Mouse (Mus musculus) heart, embryonic 16.5 days (tissue): ENCODE data around the gene Ctns. TPM values are rescaled to one million over a fixed set of nuclear protein-coding genes. Genes with fewer than 3 reads are reported as not detected.

Experiments
- ATAC-seq: fragments of 200-750 bp; cut with Nextera tagmentation; replicated peaks from 2 replicates; pipeline ENCODE4 v1.8.0; 2017; ENCODE audit warnings: moderate number of reproducible peaks; ENCODE audit not compliant: insufficient read depth, low FRiP score; ENCODE audit errors: extremely low read depth
- H3K27ac ChIP-seq: fragments of 300-500 bp; sonication (generic); 2 replicates; pipeline ENCODE4 v1.5.1; 2014; ENCODE audit warnings: mild to moderate bottlenecking, low read length, control low read depth, moderate library complexity
- H3K27me3 ChIP-seq: fragments of 300-500 bp; sonication (generic); 2 replicates; pipeline ENCODE4 v1.6.1; 2014; ENCODE audit warnings: low read length, mixed read lengths; ENCODE audit not compliant: control insufficient read depth, insufficient read depth
- H3K36me3 ChIP-seq: fragments of 300-500 bp; sonication (generic); 2 replicates; pipeline ENCODE4 v1.6.1; 2014; ENCODE audit not compliant: control insufficient read depth, insufficient read depth
- H3K4me1 ChIP-seq: fragments of 300-500 bp; sonication (generic); 2 replicates; pipeline ENCODE4 v1.6.1; 2014; ENCODE audit warnings: low read length, mixed read lengths; ENCODE audit not compliant: control insufficient read depth, insufficient read depth
- H3K4me2 ChIP-seq: fragments of 300-500 bp; sonication (generic); 2 replicates; pipeline ENCODE4 v1.6.1; 2014; ENCODE audit warnings: low read depth, mild to moderate bottlenecking, control low read depth, low read length
- H3K4me3 ChIP-seq: fragments of 300-500 bp; sonication (generic); 2 replicates; pipeline ENCODE4 v1.5.1; 2014; ENCODE audit warnings: mild to moderate bottlenecking, control low read depth, low read length
- H3K9ac ChIP-seq: fragments of 300-500 bp; sonication (generic); 2 replicates; pipeline ENCODE4 v1.6.1; 2014; ENCODE audit warnings: low read length, control low read depth
- H3K9me3 ChIP-seq: fragments of 300-500 bp; sonication (generic); replicated peaks from 2 replicates; pipeline ENCODE4 v1.6.1; 2016; ENCODE audit warnings: low read length; ENCODE audit not compliant: control insufficient read depth
- WGBS: fragments of 180-500 bp; shearing (Covaris S2); extraction: QIAGEN DNeasy Blood & Tissue Kit; methylation state at CpG from one replicate; pipeline ENCODE4 v1.1.7; 2014; 5-methylcytosine and 5-hydroxymethylcytosine counted together
- polyA plus RNA-seq: library from polyadenylated mRNA; unstranded; fragments of >200 nt; fragmentation: Nextera tagmentation; extraction: Ambion mirVana; gene quantifications from 2 replicates; pipeline ENCODE4 v1.2.1, GENCODE M21; 2015

The Ctns gene
- polyA plus RNA-seq, 1 experiment from 2014 or later, result 15.3 TPM

DNA sequence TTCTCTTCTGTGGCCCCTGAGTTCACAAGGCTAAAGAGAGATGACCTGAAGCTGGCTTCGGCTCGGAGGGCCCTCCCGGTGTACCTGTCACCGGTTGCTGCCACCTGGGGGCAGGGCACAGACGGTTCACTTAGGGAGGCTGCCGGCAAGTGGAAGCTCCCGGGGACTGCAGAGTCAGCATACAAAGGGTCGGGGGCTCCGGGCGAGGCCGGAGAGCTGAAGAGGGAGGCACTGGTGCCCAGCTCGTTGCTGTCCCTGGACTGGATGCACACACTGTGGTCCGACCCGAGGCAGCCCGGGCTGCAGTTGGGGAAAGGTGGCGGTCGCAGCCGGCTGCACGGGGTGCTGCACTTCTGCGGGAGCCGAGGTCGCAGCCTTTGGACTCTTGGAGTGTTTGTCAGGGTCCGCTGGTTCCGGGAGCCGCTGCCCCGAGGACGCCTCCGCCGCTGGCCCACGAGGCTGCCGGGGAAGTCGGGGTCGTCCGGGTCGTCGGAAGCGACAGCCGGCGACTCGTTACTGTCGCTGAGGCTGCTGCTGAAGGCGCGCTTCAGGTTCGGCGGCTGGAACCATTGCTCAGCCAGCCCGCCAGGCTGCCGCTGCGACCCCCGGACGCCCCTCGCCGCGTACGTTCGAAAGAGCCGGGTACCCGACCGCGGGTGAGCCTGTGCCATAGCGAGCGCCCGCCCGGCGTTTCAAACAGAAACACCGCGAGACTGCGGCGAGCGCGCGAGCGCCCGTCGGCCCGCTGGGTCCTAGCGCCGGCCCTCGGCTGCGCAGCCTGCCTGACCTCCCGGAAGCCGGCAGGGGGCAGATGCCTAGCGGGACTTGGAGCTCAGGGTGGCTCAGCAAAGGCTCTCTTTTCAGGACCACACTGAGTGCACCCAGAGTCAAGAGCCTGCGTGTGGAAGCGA is 61.0 kb downstream of the Ctns start, which contains the start of gene Haspin:
TSS of gene Haspin (minus strand) at position 704 of the 911 bp plus-strand sequence.
- Histone ChIP-seq H3K9ac (peak within 1 kb of the TSS; percentile 82), H3K9me3 (no peaks in the 10 kb centered on the region), H3K27me3 (no peaks in the 10 kb centered on the region), H3K27ac (peak within 1 kb of the TSS; percentile 30; the same call in 1 of the 2 replicates), H3K4me1 (peaks cover 26% of the 10 kb centered on the region), H3K36me3 (0 out of 2 replicates have a peak, but pooled peaks cover 5% of the 10 kb centered on the region), H3K4me2 (peak within 1 kb of the TSS; percentile 81), H3K4me3 (peak within 1 kb of the TSS; percentile 79)
- peak; percentile 91 for ATAC-seq
- WGBS, result under 1% methylated on average over 84 of the region's 84 CpGs

DNA sequence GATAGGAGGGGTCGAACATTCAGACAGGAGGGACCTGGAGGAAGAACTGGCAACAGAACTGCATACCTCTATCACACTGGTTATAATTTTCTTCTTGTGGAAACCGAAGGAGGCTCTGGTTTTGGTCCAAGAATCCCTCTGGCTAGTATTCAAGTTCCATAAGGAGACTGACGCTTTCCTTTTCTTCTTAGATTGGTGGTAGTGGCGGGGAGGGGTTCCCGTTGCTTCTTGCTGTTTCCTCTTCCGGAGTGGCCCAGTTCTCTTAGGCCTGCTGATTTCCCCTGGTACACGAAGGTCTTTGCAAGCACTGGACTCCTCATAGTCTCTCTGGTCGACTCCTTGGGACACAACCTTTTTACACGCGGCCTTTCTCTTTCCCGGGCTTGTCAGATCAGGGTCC is 61.7 kb downstream of the Ctns start:
- Histone ChIP-seq H3K27ac (peak overlapping the region; percentile 30; the same call in 1 of the 2 replicates), H3K36me3 (peaks cover 7% of the 10 kb centered on the region; the same call in 1 of the 2 replicates), H3K9ac (peak overlapping the region; percentile 82), H3K4me3 (peak overlapping the region; percentile 79), H3K27me3 (no peaks in the 10 kb centered on the region), H3K4me2 (peak overlapping the region; percentile 81), H3K9me3 (no peaks in the 10 kb centered on the region), H3K4me1 (peaks cover 26% of the 10 kb centered on the region)
- WGBS, result 20% methylated on average over 11 of the region's 11 CpGs
- no peak for ATAC-seq

GRCm38 (mm10) chr11:73136587-73136986 is 62.3 kb downstream of the Ctns start:
- Histone ChIP-seq H3K27me3 (no peaks in the 10 kb centered on the region), H3K4me3 (peak overlapping the region; percentile 79), H3K9ac (peak overlapping the region; percentile 82), H3K27ac (no peak overlapping the region), H3K4me2 (peak overlapping the region; percentile 81), H3K4me1 (peaks cover 26% of the 10 kb centered on the region), H3K36me3 (peaks cover 7% of the 10 kb centered on the region; the same call in 1 of the 2 replicates), H3K9me3 (no peaks in the 10 kb centered on the region)
- WGBS, result 59% methylated on average over 6 of the region's 6 CpGs
- ATAC-seq, result no peak

DNA sequence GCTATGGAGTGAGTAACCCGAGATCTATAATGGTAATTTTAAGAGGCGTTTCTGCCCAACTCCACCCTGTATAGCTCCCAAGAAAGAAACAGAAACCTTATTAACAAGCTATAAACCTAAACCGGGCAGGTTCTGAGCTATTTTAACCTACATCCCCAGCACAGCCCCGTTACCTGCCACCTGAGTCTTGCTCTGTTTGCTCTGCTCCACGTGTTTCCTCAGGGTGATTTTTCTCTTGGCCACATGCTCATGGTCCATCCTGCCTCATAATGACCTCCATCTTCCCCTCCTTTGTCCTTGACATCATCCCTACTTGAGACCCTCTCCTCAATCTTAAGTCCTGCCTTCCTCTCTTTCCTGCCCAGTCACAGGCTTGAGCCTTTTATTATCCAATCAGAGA is 64.6 kb downstream of the Ctns start:
- H3K4me1 ChIP-seq, result peaks cover 26% of the 10 kb centered on the region
- no peak overlapping the region for H3K27ac ChIP-seq
- no peak overlapping the region for H3K4me3 ChIP-seq
- H3K4me2 ChIP-seq, result peak overlapping the region; percentile 28
- H3K9ac ChIP-seq, result no peak overlapping the region
- peaks cover 7% of the 10 kb centered on the region; the same call in 1 of the 2 replicates for H3K36me3 ChIP-seq
- H3K27me3 ChIP-seq, result no peaks in the 10 kb centered on the region
- 88% methylated on average over 5 of the region's 5 CpGs for WGBS
- ATAC-seq, result no peak
- no peaks in the 10 kb centered on the region for H3K9me3 ChIP-seq

Other genes starting within 250 kb of the Ctns start
- 9.0 and 14.9 TPM in 2 replicates for gene Atp2a3, start 237.9 kb downstream of the Ctns start, polyA plus RNA-seq
- gene P2rx1, start 199.9 kb downstream of the Ctns start, polyA plus RNA-seq, result 3.0 and 5.6 TPM in 2 replicates
- 3.4 and 3.7 TPM in 2 replicates for gene Camkk1, start 180.0 kb downstream of the Ctns start, polyA plus RNA-seq
- gene Ncbp3, start 151.3 kb downstream of the Ctns start, polyA plus RNA-seq, result 10.1 and 11.5 TPM in 2 replicates
- 1.4 and 2.2 TPM in 2 replicates for gene Itgae, start 108.5 kb downstream of the Ctns start, polyA plus RNA-seq
- 12.0 and 13.6 TPM in 2 replicates for gene Haspin, start 60.7 kb downstream of the Ctns start, polyA plus RNA-seq
- gene P2rx5, start 38.6 kb downstream of the Ctns start, polyA plus RNA-seq, result 2.2 and 2.9 TPM in 2 replicates
- gene Emc6, start 22.0 kb downstream of the Ctns start, polyA plus RNA-seq, result 105 and 113 TPM in 2 replicates
- gene Tax1bp3, start 22.0 kb downstream of the Ctns start, polyA plus RNA-seq, result 237 and 257 TPM in 2 replicates
- gene Shpk, start 418 bp upstream of the Ctns start, polyA plus RNA-seq, result 0.86 and 1.00 TPM in 2 replicates
- gene Trpv1, start 35.2 kb upstream of the Ctns start, polyA plus RNA-seq, result 0.06 and 0.08 TPM in 2 replicates
- gene Trpv3, start 68.3 kb upstream of the Ctns start, polyA plus RNA-seq, result 0.08 and 0.09 TPM in 2 replicates
- 0.25 and 0.41 TPM in 2 replicates for gene Aspa, start 130.6 kb upstream of the Ctns start, polyA plus RNA-seq
- gene Gm49340, start 130.7 kb upstream of the Ctns start, polyA plus RNA-seq, result not detected in 2 replicates
- gene Spata22, start 130.7 kb upstream of the Ctns start, polyA plus RNA-seq, result not detected in 2 replicates
- gene Olfr20, start 151.7 kb upstream of the Ctns start, polyA plus RNA-seq, result not detected in 2 replicates
- not detected in 2 replicates for gene Olfr376, start 172.2 kb upstream of the Ctns start, polyA plus RNA-seq
- not detected in 2 replicates for gene Olfr1, start 200.6 kb upstream of the Ctns start, polyA plus RNA-seq
- gene Olfr378, start 229.4 kb upstream of the Ctns start, polyA plus RNA-seq, result not detected in 2 replicates